Mouse (Mus musculus) small intestine, adult 2 months (tissue): ENCODE measurements around the gene Slc18b1.

ENCODE experiments used
- CTCF ChIP-seq: fragments of 200-500 bp; IDR thresholded peaks from 2 replicates; pipeline ENCODE4 v1.5.1; 2012; ENCODE audit warnings: low read depth, mild to moderate bottlenecking, control low read depth, inconsistent platforms, low read length, moderate library complexity, mixed read lengths; ENCODE audit not compliant: insufficient replicate concordance, insufficient read length; ENCODE audit errors: extremely low read depth
- POLR2A ChIP-seq: fragments of 200-500 bp; IDR thresholded peaks from 2 replicates; pipeline ENCODE4 v1.6.1; 2012; ENCODE audit warnings: low read depth, mild to moderate bottlenecking, control low read depth, inconsistent platforms, low read length, moderate library complexity

DNA sequence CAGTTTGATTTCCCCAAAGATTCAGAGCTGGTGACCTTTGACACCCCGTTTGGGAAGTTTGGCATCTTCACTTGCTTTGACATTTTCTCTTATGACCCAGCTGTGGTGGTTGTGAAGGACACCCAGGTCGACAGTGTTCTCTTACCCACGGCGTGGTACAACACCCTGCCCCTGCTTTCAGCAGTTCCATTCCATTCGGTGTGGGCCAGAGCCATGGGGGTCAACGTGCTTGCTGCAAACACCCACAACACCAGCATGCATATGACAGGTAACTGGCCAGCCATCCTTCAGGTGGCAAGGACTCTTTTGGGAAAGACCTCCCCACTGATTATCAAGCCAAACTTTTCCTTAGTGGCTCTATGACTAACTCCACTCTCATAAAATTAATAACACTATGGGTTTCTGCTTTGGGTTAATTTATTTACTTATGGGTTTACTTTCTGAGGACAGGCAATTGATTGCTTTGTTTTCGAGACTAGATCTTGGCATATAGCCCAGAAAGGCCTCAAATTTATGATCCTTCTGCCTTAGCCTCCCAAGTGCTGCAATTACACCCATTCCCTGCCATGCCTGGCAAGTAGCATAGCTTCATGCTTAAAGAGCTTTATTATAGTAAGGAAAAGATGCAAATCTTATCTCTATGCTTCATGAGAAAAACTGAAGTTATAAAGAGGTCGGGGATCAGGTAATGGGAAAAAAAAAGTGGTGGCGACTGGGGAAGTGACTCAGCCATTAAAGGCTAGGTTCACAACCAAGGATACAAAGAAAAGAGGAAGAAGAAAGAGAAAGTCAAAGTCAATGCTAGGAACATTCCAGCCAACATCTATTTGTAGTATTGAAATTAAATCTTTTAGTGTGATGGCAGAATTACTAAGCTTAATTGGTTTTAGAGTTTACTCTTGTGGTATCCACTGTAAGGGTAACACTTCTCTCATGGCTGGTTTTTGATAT lies 67.9 kb downstream of the Slc18b1 start:
- TF ChIP-seq CTCF (no peak), POLR2A (no peak)
